Mouse (Mus musculus): ENCODE measurements around the gene Camk2d. TPM values are rescaled to one million over a fixed set of nuclear protein-coding genes. Genes with fewer than 3 reads are reported as not detected.

The Camk2d gene
- polyA plus RNA-seq, 1 experiment = 5.8 TPM

DNA sequence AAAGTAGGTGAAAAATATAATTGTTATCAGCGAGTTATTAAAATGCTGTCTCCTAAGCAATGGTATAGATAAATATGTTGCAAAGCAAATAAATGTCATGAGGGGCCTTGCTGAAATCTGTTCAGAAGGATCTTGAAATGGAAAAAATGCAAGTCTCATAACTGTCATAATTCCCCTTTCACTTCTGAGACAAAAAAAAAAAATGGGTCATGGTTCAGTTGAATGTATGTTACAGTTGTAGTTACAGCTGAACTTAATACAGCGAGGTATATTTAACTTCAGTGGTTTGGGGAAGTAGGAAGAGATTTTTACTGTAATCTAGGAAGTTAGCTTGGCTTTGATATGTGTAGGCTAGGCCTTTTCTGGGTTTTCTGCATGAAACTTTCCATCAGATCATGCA, 3.2 kb downstream of the Camk2d start:
- Histone ChIP-seq H3K4me1 (ENCODE audit: control insufficient read depth, insufficient read depth, low read length) (peaks cover 10% of the 10 kb centered on the region), H3K27me3 (ENCODE audit: control insufficient read depth, insufficient read depth, low read length) (no peaks in the 10 kb centered on the region), H3K4me3 (ENCODE audit: control insufficient read depth, low read depth, low read length) (no peak overlapping the region), H3K27ac (ENCODE audit: control insufficient read depth, insufficient read depth, low read depth, low read length) (no peak overlapping the region), H3K36me3 (ENCODE audit: control insufficient read depth, insufficient read depth, low read length) (no peaks in the 10 kb centered on the region)
- TF ChIP-seq CTCF (IDR thresholded peaks at IDR 0.05; ENCODE audit: control insufficient read depth, insufficient read depth, insufficient replicate concordance, low read depth, low read length) (no peak), POLR2A (IDR thresholded peaks at IDR 0.05; ENCODE audit: control insufficient read depth, low read depth, low read length) (no peak)

DNA sequence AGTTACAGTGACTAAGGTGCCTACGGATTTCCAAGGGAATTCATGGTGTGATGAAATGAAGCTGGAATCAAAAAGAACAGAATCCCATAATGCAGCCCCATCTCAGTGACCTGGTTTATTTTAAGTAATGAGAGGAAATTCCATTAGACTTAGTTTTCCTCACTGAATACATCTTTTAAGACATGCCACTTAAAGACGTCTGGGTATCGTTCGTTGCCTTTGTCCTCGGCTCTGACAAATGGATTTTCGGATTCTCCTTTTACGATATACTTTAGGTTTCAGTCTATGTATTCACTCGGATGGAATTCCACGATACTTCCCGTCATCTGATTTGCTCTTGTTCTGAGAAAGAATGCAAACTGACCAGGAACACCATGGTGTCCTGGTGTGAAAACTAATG, 3.8 kb downstream of the Camk2d start:
- Histone ChIP-seq H3K4me3 (ENCODE audit: control insufficient read depth, low read depth, low read length) (no peak overlapping the region), H3K27me3 (ENCODE audit: control insufficient read depth, insufficient read depth, low read length) (no peaks in the 10 kb centered on the region), H3K4me1 (ENCODE audit: control insufficient read depth, insufficient read depth, low read length) (peaks cover 10% of the 10 kb centered on the region), H3K36me3 (ENCODE audit: control insufficient read depth, insufficient read depth, low read length) (no peaks in the 10 kb centered on the region), H3K27ac (ENCODE audit: control insufficient read depth, insufficient read depth, low read depth, low read length) (no peak overlapping the region)
- TF ChIP-seq POLR2A (IDR thresholded peaks at IDR 0.05; ENCODE audit: control insufficient read depth, low read depth, low read length) (no peak), CTCF (IDR thresholded peaks at IDR 0.05; ENCODE audit: control insufficient read depth, insufficient read depth, insufficient replicate concordance, low read depth, low read length) (no peak)

- Histone ChIP-seq H3K27ac (ENCODE audit: control insufficient read depth, insufficient read depth, low read depth, low read length) (no peak overlapping the region), H3K36me3 (ENCODE audit: control insufficient read depth, insufficient read depth, low read length) (no peaks in the 10 kb centered on the region), H3K27me3 (ENCODE audit: control insufficient read depth, insufficient read depth, low read length) (no peaks in the 10 kb centered on the region), H3K4me3 (ENCODE audit: control insufficient read depth, low read depth, low read length) (no peak overlapping the region), H3K4me1 (ENCODE audit: control insufficient read depth, insufficient read depth, low read length) (no peaks in the 10 kb centered on the region)
- TF ChIP-seq CTCF (IDR thresholded peaks at IDR 0.05; ENCODE audit: control insufficient read depth, insufficient read depth, insufficient replicate concordance, low read depth, low read length) (no peak), POLR2A (IDR thresholded peaks at IDR 0.05; ENCODE audit: control insufficient read depth, low read depth, low read length) (no peak)
Observed at GRCm38 (mm10) chr3:126602772-126603171, 6.7 kb downstream of the Camk2d start.

DNA sequence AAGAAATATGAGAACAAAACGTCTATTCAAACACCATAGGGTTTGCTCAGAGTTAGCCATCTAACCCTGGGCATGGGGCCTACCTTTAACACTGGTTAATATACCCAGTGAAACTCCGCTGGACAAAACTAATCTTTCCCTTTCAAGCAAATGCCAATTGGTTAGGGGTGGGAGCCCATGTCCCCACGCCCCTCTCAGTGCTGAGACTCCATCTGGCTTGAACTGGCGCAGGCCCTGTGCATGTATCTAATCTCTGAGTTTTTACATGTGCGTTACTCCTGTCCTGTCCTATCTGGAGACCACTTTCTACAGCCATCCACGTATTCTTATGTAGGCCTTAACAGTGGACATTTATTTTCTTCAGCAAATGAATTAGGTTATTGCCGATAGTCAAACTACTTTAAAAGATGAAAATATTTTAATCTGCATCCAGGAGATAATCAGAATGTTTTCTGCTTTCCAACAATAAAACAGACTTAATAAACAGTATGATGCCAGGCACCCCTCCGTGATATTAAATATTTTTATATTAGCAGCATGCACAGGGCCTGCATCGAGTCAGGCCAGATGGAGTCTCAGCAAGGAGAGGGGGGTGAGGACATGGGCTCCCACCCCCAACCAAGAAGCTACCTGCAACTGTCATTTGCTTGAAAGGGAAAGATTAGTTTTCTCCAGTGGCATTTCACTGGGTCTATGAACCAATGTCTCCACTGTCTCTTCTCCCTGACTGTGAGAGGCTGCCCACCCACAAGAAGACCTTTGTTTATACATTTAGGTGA, 8.7 kb downstream of the Camk2d start:
- H3K4me3 ChIP-seq (ENCODE audit: control insufficient read depth, low read depth, low read length) = no peak overlapping the region
- H3K27me3 ChIP-seq (ENCODE audit: control insufficient read depth, insufficient read depth, low read length) = no peaks in the 10 kb centered on the region
- H3K27ac ChIP-seq (ENCODE audit: control insufficient read depth, insufficient read depth, low read depth, low read length) = no peak overlapping the region
- no peak for TF ChIP-seq CTCF (IDR thresholded peaks at IDR 0.05; ENCODE audit: control insufficient read depth, insufficient read depth, insufficient replicate concordance, low read depth, low read length)
- TF ChIP-seq POLR2A (IDR thresholded peaks at IDR 0.05; ENCODE audit: control insufficient read depth, low read depth, low read length) = no peak
- no peaks in the 10 kb centered on the region for H3K36me3 ChIP-seq (ENCODE audit: control insufficient read depth, insufficient read depth, low read length)
- no peaks in the 10 kb centered on the region; the same call in 1 of the 2 replicates for H3K4me1 ChIP-seq (ENCODE audit: control insufficient read depth, insufficient read depth, low read length)

- Histone ChIP-seq H3K4me3 (ENCODE audit: control insufficient read depth, low read depth, low read length) (no peak overlapping the region), H3K27me3 (ENCODE audit: control insufficient read depth, insufficient read depth, low read length) (no peaks in the 10 kb centered on the region), H3K36me3 (ENCODE audit: control insufficient read depth, insufficient read depth, low read length) (no peaks in the 10 kb centered on the region), H3K4me1 (ENCODE audit: control insufficient read depth, insufficient read depth, low read length) (no peaks in the 10 kb centered on the region; the same call in 1 of the 2 replicates), H3K27ac (ENCODE audit: control insufficient read depth, insufficient read depth, low read depth, low read length) (no peak overlapping the region)
- TF ChIP-seq POLR2A (IDR thresholded peaks at IDR 0.05; ENCODE audit: control insufficient read depth, low read depth, low read length) = no peak
- no peak for TF ChIP-seq CTCF (IDR thresholded peaks at IDR 0.05; ENCODE audit: control insufficient read depth, insufficient read depth, insufficient replicate concordance, low read depth, low read length)
Observed at GRCm38 (mm10) chr3:126609310-126609709, 13.2 kb downstream of the Camk2d start.

GRCm38 (mm10) chr3:126609795-126610451, 13.8 kb downstream of the Camk2d start:
- no peaks in the 10 kb centered on the region for H3K27me3 ChIP-seq (ENCODE audit: control insufficient read depth, insufficient read depth, low read length)
- no peaks in the 10 kb centered on the region for H3K36me3 ChIP-seq (ENCODE audit: control insufficient read depth, insufficient read depth, low read length)
- no peak overlapping the region for H3K27ac ChIP-seq (ENCODE audit: control insufficient read depth, insufficient read depth, low read depth, low read length)
- H3K4me3 ChIP-seq (ENCODE audit: control insufficient read depth, low read depth, low read length) = no peak overlapping the region
- TF ChIP-seq POLR2A (IDR thresholded peaks at IDR 0.05; ENCODE audit: control insufficient read depth, low read depth, low read length) = no peak
- TF ChIP-seq CTCF (IDR thresholded peaks at IDR 0.05; ENCODE audit: control insufficient read depth, insufficient read depth, insufficient replicate concordance, low read depth, low read length) = no peak
- H3K4me1 ChIP-seq (ENCODE audit: control insufficient read depth, insufficient read depth, low read length) = no peaks in the 10 kb centered on the region; the same call in 1 of the 2 replicates

DNA sequence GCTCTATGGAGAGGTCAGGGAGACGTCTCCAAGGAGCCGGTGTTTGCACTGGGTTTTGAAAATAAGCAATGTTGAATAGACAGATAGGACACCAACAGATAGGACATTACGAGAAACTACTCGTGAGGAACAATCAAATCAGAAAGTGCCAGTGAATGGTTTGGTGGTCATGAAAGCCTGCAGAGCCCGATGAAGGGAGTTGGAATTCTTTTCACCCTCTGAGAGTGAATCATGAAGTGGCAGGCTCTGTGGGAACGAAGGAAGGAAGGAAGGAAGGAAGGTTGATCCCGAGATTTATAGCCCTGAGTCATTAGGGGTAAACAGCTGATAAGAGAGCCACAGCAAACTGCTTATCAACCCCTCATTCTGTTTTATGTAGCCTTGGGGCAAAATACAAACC, 15.5 kb downstream of the Camk2d start:
- TF ChIP-seq POLR2A (IDR thresholded peaks at IDR 0.05; ENCODE audit: control insufficient read depth, low read depth, low read length) = no peak
- TF ChIP-seq CTCF (IDR thresholded peaks at IDR 0.05; ENCODE audit: control insufficient read depth, insufficient read depth, insufficient replicate concordance, low read depth, low read length) = no peak
- no peaks in the 10 kb centered on the region for H3K36me3 ChIP-seq (ENCODE audit: control insufficient read depth, insufficient read depth, low read length)
- H3K27me3 ChIP-seq (ENCODE audit: control insufficient read depth, insufficient read depth, low read length) = no peaks in the 10 kb centered on the region
- H3K27ac ChIP-seq (ENCODE audit: control insufficient read depth, insufficient read depth, low read depth, low read length) = no peak overlapping the region; the same call in 1 of the 2 replicates
- H3K4me3 ChIP-seq (ENCODE audit: control insufficient read depth, low read depth, low read length) = no peak overlapping the region
- no peaks in the 10 kb centered on the region; the same call in 1 of the 2 replicates for H3K4me1 ChIP-seq (ENCODE audit: control insufficient read depth, insufficient read depth, low read length)
